Mouse (Mus musculus): ENCODE measurements around the gene Tmem163. TPM values are rescaled to one million over a fixed set of nuclear protein-coding genes. Genes with fewer than 3 reads are reported as not detected.

Gene Tmem163
- total and polyA plus RNA-seq, 3 experiments = not detected

DNA sequence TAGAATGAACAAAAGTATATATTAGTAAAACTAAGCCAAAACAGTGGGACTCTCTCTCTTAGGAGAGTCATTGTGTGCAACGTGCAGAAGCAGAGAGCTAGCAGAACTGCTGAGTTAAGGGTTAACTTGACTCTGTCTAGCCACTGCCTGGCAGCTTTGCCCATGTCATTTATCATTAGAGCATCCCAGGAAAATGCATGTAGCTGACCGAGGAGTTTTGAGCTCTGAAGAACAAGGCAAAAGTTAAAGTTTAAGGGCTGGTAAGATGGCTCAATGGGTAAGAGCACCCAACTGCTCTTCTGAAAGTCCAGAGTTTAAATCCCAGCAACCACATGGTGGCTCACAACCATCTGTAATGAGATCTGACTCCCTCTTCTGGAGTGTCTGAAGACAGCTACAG, 44.2 kb upstream of the Tmem163 start:
- Histone ChIP-seq H3K36me3 (ENCODE audit: control insufficient read depth in 1 of 2, insufficient read depth in 2 of 2, low read length in 2 of 2) (no peaks in the 10 kb centered on the region), H3K9ac (ENCODE audit: control insufficient read depth, low read depth, low read length, poor library complexity, severe bottlenecking) (no peak overlapping the region), H3K79me2 (ENCODE audit: control insufficient read depth, insufficient read depth, low read length, poor library complexity) (no peaks in the 10 kb centered on the region), H3K9me3 (replicated peaks; ENCODE audit: insufficient read depth, low read length) (no peaks in the 10 kb centered on the region), H3K4me3 (ENCODE audit: control insufficient read depth in 1 of 2, insufficient read depth in 1 of 2, low read depth in 2 of 2, low read length in 2 of 2) (no peak overlapping the region), H3K4me1 (ENCODE audit: control insufficient read depth in 1 of 2, insufficient read depth in 2 of 2, low read length in 2 of 2) (no peaks in the 10 kb centered on the region), H3K27ac (ENCODE audit: control insufficient read depth, low read depth, low read length) (no peak overlapping the region), H3K27me3 (ENCODE audit: control insufficient read depth in 1 of 2, insufficient read depth in 2 of 2, low read length in 2 of 2) (no peaks in the 10 kb centered on the region)
- DNase-seq (ENCODE audit: low read depth, low spot score) = no peak
- no peak for TF ChIP-seq POLR2AphosphoS5 (IDR thresholded peaks at IDR 0.05; ENCODE audit: borderline replicate concordance, low read depth, low read length)
- no peak for TF ChIP-seq BHLHE40 (IDR thresholded peaks at IDR 0.05; ENCODE audit: borderline replicate concordance, low read depth, low read length)
- TF ChIP-seq NELFE (IDR thresholded peaks at IDR 0.05; ENCODE audit: low read depth, low read length) = no peak
- no peak for TF ChIP-seq ZMIZ1 (IDR thresholded peaks at IDR 0.05; ENCODE audit: low read depth, low read length)
- no peak for TF ChIP-seq USF2 (IDR thresholded peaks at IDR 0.05; ENCODE audit: borderline replicate concordance in 1 of 2, insufficient read depth in 1 of 2, low read depth in 1 of 2, low read length in 2 of 2)
- no peak for TF ChIP-seq MAFK (IDR thresholded peaks at IDR 0.05; ENCODE audit: borderline replicate concordance, low read depth, low read length)
- no peak for TF ChIP-seq GATA1 (IDR thresholded peaks at IDR 0.05; ENCODE audit: low read depth, low read length)
- no peak for TF ChIP-seq EP300 (IDR thresholded peaks at IDR 0.05; ENCODE audit: low read depth in 1 of 2, low read length in 2 of 2)
- no peak for TF ChIP-seq MEF2A (IDR thresholded peaks at IDR 0.05; ENCODE audit: extremely low read depth, insufficient replicate concordance, low read depth, low read length, poor library complexity, severe bottlenecking)
- TF ChIP-seq MYC (IDR thresholded peaks at IDR 0.05; ENCODE audit: low read depth, low read length) = no peak
- TF ChIP-seq CTCF (IDR thresholded peaks at IDR 0.05 in 2 of 3, conservative IDR thresholded peaks at IDR 0.05 in 1 of 3; ENCODE audit: control insufficient read depth in 1 of 3, insufficient read depth in 1 of 3, low read depth in 2 of 3, low read length in 3 of 3, poor library complexity in 1 of 3, severe bottlenecking in 1 of 3) = no peak
- no peak for TF ChIP-seq CHD2 (IDR thresholded peaks at IDR 0.05; ENCODE audit: low read length)
- no peak for TF ChIP-seq ZC3H11A (IDR thresholded peaks at IDR 0.05; ENCODE audit: low read depth, low read length)
- TF ChIP-seq MAZ (IDR thresholded peaks at IDR 0.05; ENCODE audit: low read depth, low read length) = no peak

DNA sequence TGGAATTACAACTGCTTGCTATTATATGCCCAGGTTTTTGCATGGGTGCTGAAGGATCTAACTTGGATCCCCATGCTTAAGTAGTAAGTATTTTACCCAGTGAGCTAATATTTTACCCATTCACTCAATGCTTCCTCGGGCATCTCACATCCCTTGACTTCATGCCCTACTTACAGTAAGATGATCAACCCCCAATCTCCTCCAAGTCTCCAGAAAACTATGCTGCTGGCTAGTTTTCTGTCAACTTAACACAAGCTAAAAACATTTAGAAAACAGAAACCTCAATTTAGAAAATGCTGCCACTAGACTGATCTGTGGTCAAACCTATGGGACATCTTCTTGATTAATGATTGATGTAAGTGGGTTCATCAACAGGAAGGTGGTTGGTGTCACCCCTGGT, 38.9 kb upstream of the Tmem163 start:
- Histone ChIP-seq H3K4me3 (ENCODE audit: control insufficient read depth in 1 of 2, insufficient read depth in 1 of 2, low read depth in 2 of 2, low read length in 2 of 2) (no peak overlapping the region), H3K27ac (ENCODE audit: control insufficient read depth, low read depth, low read length) (no peak overlapping the region), H3K27me3 (ENCODE audit: control insufficient read depth in 1 of 2, insufficient read depth in 2 of 2, low read length in 2 of 2) (peaks cover 0 to 2% of the 10 kb centered on the region in 2 experiments; a peak in 2 of 4 replicates), H3K79me2 (ENCODE audit: control insufficient read depth, insufficient read depth, low read length, poor library complexity) (no peaks in the 10 kb centered on the region), H3K36me3 (ENCODE audit: control insufficient read depth in 1 of 2, insufficient read depth in 2 of 2, low read length in 2 of 2) (no peaks in the 10 kb centered on the region), H3K9ac (ENCODE audit: control insufficient read depth, low read depth, low read length, poor library complexity, severe bottlenecking) (no peak overlapping the region), H3K4me1 (ENCODE audit: control insufficient read depth in 1 of 2, insufficient read depth in 2 of 2, low read length in 2 of 2) (no peaks in the 10 kb centered on the region), H3K9me3 (replicated peaks; ENCODE audit: insufficient read depth, low read length) (no peaks in the 10 kb centered on the region)
- TF ChIP-seq MAX (IDR thresholded peaks at IDR 0.05; ENCODE audit: low read length) = no peak
- no peak for TF ChIP-seq USF2 (IDR thresholded peaks at IDR 0.05; ENCODE audit: borderline replicate concordance in 1 of 2, insufficient read depth in 1 of 2, low read depth in 1 of 2, low read length in 2 of 2)
- TF ChIP-seq ETS1 (IDR thresholded peaks at IDR 0.05; ENCODE audit: low read depth, low read length) = no peak
- TF ChIP-seq CHD1 (IDR thresholded peaks at IDR 0.05; ENCODE audit: low read depth, low read length) = no peak
- no peak for TF ChIP-seq CTCF (IDR thresholded peaks at IDR 0.05 in 2 of 3, conservative IDR thresholded peaks at IDR 0.05 in 1 of 3; ENCODE audit: control insufficient read depth in 1 of 3, insufficient read depth in 1 of 3, low read depth in 2 of 3, low read length in 3 of 3, poor library complexity in 1 of 3, severe bottlenecking in 1 of 3)
- DNase-seq (ENCODE audit: low read depth, low spot score) = no peak
